Mouse (Mus musculus) ES-E14 (cell line): Measurements from ENCODE around the gene 2310057N15Rik.

ENCODE experiments used
- CHD2 ChIP-seq: IDR thresholded peaks from 2 replicates; pipeline ENCODE4 v1.6.1; 2014; ENCODE audit warnings: mild to moderate bottlenecking, low read depth, low read length, inconsistent platforms
- HCFC1 ChIP-seq: IDR thresholded peaks from 2 replicates; pipeline ENCODE4 v1.6.1; 2012; ENCODE audit warnings: low read length, inconsistent platforms, borderline replicate concordance; ENCODE audit not compliant: insufficient read depth
- MAFK ChIP-seq: IDR thresholded peaks from 2 replicates; pipeline ENCODE4 v1.6.1; 2014; ENCODE audit warnings: mild to moderate bottlenecking, low read depth, low read length, inconsistent platforms; ENCODE audit not compliant: insufficient read depth
- ZC3H11A ChIP-seq: IDR thresholded peaks from 2 replicates; pipeline ENCODE4 v1.6.1; 2012; ENCODE audit warnings: low read depth, mild to moderate bottlenecking, inconsistent platforms, low read length, borderline replicate concordance
- ZNF384 ChIP-seq: IDR thresholded peaks from 2 replicates; pipeline ENCODE4 v1.6.1; 2012; ENCODE audit warnings: low read depth, low read length, inconsistent platforms

DNA sequence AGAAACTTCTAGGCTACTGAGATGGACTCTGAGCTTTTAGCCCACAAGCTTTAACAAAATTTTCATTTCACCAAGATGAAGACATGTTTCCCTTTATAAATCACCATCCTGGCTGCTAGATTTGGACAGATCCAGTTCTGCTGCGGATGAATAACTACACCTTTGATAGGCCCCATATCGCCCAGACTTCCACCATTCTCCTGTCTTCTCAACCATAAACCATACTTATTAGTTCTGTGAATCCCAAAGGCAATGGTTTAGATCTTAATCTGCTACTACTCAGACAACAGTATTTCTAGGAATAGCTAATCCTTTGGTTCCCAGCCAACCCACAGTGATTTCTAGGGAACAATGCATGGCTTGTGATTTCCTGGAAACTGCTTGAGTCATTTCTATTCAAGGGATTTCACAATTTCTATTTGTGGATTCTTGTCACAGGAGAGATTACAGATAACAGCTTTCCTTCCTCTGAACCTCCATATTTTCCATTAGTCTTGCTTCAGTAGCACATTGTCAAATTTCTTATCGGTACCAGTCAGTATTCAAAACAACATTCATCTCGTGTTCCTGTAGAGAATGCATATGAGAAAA is 29.2 kb downstream of the 2310057N15Rik start:
- no peak for TF ChIP-seq HCFC1
- TF ChIP-seq MAFK = no peak
- no peak for TF ChIP-seq CHD2
- TF ChIP-seq ZC3H11A = no peak
- TF ChIP-seq ZNF384 = no peak
